Mouse (Mus musculus) telencephalon, adult 2 months (tissue): Measurements from ENCODE around the gene Mpnd.
A peak's percentile ranks its signal among the peaks of the same experiment; 100 is the strongest.

Experiments
- DNase-seq: peaks from one replicate; pipeline ENCODE4 v3.0.0-alpha.2; 2011; ENCODE audit warnings: low read depth, low spot score

Gene Mpnd

GRCm38 (mm10) chr17:56005415-56006061 is at the start of gene Mpnd, which contains the start of gene Stap2:
TSS of gene Mpnd (plus strand) at chr17:56005711.
TSS of gene Stap2 (minus strand) at chr17:56005584.
- DNase-seq: no peak

- peak; percentile 55 for DNase-seq
These were observed 49.4 kb upstream of the Mpnd start for GRCm38 (mm10) chr17:55956129-55956528.

DNA sequence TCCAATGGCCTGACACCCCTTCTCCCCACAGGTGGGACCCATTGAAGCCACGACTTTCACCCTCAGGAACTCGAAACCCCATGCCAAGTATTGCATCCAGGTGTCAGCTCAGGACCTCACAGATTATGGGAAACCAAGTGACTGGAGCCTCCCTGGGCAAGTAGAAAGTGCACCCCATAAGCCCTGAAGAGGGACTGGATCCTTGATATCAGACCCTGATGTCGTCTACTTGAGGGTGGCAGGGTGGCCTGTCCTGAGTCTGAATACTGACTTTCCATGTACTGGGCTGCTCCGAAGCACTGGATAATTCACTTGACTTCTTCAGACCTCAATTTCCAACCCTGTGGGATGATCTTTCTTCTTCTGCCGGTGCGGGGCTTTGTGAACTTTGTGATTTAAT is 48.9 kb upstream of the Mpnd start:
- DNase-seq: no peak

- peak; percentile 42 for DNase-seq
These were observed 48.3 kb upstream of the Mpnd start for GRCm38 (mm10) chr17:55957168-55957567.

- no peak for DNase-seq
These were observed 47.6 kb upstream of the Mpnd start for GRCm38 (mm10) chr17:55957726-55958583.

DNA sequence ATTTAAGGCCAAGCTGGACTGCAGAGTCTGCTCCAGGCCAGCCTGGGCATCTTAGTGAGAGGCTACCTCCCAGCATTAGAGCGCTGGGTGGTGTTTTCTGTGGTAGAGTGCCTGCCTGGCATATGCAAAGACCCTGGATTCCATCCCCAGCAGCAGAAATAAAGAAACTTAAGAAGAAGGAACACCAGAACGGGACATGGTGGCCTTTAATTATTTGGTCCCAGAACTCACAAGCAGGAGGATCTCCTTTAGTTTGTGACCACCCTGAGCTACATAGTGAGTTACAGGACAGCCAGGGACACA is 47.0 kb upstream of the Mpnd start:
- DNase-seq: no peak

DNA sequence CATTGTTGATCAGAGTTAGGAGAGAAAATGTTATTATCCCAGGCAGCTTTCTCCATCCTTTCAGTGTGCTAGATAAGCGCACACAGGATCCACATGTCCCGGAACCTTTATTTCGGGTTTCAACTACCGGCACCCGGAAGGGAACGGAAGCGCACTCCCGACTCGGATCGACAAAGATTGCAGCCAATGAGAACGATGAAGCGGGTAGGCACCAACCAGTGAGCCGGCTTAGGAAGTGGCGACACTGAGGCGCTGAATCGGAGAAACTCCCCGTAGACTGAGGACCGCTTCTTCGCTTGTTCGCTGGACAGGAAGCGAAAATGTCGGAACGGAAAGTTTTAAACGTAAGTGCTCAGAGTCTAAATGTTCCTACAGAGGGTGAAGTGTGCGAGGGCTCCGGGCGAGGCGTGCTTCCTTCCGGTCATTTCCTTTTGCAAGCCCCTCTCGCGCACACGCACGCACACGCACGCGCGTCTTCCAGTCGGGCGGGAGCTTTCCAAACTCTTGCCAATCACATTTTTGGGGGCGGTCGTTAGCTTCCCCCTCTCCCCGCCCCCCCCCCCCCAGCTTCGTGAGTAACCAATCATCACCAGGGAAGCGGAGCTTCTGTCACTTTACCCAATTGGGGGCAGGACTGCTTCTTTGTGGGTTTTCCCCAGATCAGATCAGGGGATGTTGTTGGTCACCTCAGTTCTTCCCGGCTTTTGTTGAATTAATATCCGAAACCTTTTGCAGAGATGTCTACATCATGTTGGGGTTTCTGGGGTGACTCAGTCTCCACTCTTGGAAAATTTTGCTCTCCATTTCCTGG is 46.4 kb upstream of the Mpnd start, which contains the start of gene Yju2:
Gene Yju2, plus strand, starts transcription at position 182 of the 811 bp plus-strand sequence.
- DNase-seq: peak; percentile 98

- no peak for DNase-seq
These were observed 45.4 kb upstream of the Mpnd start for GRCm38 (mm10) chr17:55959946-55960740.

DNA sequence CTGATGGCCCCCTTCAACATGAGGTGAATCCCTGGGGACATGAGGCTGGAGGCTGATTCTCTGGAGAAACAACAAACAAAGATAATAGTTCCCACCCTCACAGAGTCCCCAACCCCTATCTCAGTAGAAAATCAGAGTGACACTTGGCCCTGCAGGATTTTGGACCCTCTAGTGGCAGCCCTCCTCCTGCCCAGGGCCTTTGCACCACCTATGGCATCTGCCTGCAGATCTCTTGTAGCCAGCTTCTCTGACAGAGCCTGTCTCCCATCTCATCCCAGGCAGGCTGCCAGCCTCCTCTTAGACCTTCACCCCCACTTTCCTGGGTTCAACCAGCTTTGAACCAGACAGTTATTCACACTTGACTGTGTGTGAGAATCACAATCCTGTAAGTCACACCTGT is 44.7 kb upstream of the Mpnd start:
- DNase-seq: no peak

GRCm38 (mm10) chr17:55961631-55962030 is 43.9 kb upstream of the Mpnd start:
- DNase-seq: no peak

- DNase-seq: no peak
These were observed 42.3 kb upstream of the Mpnd start for GRCm38 (mm10) chr17:55963171-55963570.

DNA sequence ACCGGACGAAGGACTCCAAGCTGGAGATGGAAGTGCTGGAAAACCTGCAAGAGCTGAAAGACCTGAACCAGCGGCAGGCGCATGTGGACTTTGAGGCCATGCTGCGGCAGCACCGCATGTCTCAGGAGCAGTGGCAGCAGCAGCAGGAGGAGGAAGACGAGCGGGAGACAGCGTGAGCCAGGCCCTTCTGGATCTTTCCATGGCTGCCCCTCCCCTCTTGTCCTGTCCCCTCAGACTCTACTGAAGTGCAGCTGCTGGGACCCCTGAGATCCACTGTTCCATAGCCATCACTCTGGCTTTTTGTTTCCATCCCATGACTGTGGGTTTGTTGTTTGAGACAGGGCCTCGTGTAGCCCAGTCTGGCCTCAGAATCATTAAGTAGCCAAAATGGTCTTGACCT is 41.0 kb upstream of the Mpnd start:
- DNase-seq: no peak

DNA sequence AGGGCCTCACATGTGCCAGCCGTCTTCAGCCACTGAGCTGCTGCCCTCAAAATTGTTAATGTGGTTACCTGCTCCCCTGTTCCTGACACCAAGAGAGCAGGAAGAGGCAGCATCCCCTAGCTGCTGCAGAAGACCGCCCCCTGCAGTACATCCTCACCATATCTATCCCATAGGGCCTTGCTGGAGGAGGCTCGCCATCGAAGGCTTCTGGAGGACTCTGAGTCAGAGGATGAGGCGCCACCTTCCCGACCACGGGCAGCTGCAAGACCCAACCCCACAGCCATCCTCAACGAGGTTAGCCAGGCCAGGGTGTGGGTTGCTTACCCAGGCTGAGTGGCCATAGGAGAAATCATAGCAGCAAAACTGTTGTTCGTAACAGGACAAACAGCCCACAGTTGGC is 40.5 kb upstream of the Mpnd start:
- no peak for DNase-seq

DNA sequence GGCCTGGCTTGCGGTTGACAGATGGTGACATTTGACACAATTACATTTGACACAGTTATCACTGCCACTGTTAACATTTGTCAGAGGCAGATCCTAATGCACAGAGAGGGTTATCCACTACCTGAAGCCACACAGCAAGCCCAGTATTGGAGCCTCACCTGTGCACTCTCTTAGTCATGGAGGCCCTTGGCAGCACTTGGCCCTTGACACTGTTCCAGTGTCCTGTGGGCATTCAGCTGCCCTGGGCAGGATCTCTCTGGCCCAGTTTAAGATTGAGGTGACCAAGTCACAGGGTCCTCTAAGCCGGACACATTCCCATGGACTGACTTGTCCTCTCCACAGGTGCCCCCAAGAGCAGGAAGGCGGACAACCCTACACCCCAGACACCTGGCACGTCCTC is 38.3 kb upstream of the Mpnd start:
- DNase-seq: no peak

GRCm38 (mm10) chr17:55968210-55968609 is 37.3 kb upstream of the Mpnd start:
- DNase-seq: no peak

DNA sequence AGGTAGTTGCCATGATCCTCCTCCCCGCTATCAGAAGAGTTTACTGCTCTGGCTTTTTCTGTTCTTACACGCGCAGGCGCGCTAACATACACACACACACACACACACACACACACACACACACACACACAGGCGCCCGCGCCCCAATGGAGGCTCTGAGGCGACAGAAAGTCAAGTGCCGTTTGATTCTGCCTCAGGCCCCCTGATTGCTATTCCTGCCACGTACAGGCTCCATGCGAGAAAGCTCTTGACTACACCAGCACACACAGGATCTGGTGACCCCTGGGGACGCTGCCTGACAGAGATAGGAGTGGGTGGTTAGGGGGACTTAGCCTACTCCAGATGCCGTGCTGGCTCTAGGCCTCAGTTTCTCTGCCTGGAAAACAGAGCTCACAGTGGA is 36.0 kb upstream of the Mpnd start:
- DNase-seq: no peak

DNA sequence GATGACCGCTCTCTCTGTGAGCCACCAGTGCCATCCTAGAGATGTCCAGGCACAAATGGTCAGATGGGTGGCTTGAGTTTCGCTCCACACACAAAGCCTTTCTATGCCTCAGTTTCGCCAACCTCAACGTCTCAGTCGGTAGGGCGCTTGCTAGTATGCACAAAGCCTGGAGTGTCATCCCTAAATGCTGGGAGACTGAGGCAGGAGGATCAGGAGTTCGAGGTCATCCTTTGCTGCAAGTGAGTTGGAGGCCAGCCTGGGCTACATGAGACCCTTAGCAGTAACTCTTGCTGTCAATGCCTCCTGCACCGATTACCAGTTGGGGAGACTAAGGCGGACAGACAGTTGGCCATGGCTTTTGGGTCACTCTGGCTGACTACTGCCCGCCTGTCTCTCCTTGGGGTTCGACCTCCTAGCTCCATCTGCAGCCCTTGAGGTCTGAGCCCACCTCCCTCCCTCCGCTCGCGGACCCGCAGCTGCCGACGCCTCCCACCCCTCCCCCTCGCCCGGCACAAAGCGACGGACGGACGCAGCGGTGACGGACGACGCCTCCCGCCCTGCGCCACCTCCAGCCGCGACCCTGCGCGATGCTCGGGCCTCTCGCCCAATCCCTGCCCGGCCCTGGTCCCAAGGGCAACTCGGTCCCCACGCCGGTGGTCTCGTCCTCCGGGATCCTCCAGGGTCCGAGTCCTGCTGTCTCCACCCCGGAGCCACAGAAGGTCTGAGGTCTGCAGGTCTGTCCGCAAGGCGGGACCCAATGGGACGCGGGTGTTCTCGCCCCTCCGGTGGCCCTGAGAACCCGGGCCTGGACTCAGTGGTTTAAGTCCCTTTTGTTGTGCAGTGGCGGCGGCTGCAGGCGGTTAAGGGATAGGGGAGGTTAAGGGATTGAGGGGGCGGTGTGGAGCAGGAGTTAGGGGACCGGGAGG is 35.3 kb upstream of the Mpnd start, which contains the start of gene Shd:
Gene Shd, plus strand, starts transcription at position 502 of the 926 bp plus-strand sequence.
- no peak for DNase-seq

GRCm38 (mm10) chr17:55971453-55971852 is 34.1 kb upstream of the Mpnd start:
- DNase-seq: no peak

GRCm38 (mm10) chr17:55976255-55976862 is 29.2 kb upstream of the Mpnd start:
- no peak for DNase-seq

GRCm38 (mm10) chr17:55977301-55977700 is 28.2 kb upstream of the Mpnd start:
- DNase-seq: no peak
